Mouse (Mus musculus): ENCODE data around the gene Spef1. TPM values are rescaled to one million over a fixed set of nuclear protein-coding genes. Genes with fewer than 3 reads are reported as not detected.

Gene Spef1
- polyA plus RNA-seq, 1 experiment from 2014 or later, result 0.59 TPM

DNA sequence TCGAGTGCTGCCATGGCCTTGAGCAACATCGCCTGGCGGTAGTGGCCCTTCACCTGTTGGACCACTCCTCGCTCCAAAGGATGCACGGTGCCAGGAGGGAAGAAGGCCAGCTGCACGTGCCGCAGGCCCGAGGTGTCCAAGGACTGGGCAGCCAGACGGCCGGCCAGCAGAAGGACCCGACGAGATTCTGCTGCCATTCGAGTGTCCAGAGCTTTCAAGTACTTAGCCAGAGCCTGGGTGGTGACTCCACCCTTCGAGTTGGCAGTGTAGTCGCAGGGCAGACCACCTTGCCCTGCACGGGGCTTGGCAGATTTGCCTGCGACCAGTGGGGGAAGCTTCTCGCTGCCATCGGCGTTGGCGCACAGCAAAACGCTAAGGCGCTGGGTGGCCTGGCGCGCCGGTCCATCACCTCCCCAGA, 8.2 kb downstream of the Spef1 start:
- H3K4me2 ChIP-seq (ENCODE audit: low read depth, low read length), result peak overlapping the region; percentile 90
- peaks cover 58% of the 10 kb centered on the region for H3K4me1 ChIP-seq (ENCODE audit: insufficient read depth)
- H3K4me3 ChIP-seq (ENCODE audit: low read depth, low read length), result peak overlapping the region; percentile 58
- no peak for TF ChIP-seq CTCF (IDR thresholded peaks at IDR 0.05; ENCODE audit: low read depth)
- no peak for TF ChIP-seq EP300 (IDR thresholded peaks at IDR 0.05; ENCODE audit: low read depth)
- no peaks in the 10 kb centered on the region for H3K9me3 ChIP-seq (ENCODE audit: low read length)
- peak overlapping the region; percentile 71 for H3K9ac ChIP-seq (replicated peaks)
- no peak for DNase-seq
- ATAC-seq, result no peak
- H3K36me3 ChIP-seq (replicated peaks; ENCODE audit: insufficient read depth, low read length), result 0 out of 2 replicates have a peak, but pooled peaks cover 4% of the 10 kb centered on the region
- H3K27ac ChIP-seq (ENCODE audit: low read depth), result peak overlapping the region; percentile 88
- H3K27me3 ChIP-seq (ENCODE audit: insufficient read depth, low read length), result peaks cover under 1% of the 10 kb centered on the region; the same call in 1 of the 2 replicates
- WGBS (ENCODE audit: insufficient replicate concordance), result 37% methylated on average over 26 of the region's 26 CpGs

DNA sequence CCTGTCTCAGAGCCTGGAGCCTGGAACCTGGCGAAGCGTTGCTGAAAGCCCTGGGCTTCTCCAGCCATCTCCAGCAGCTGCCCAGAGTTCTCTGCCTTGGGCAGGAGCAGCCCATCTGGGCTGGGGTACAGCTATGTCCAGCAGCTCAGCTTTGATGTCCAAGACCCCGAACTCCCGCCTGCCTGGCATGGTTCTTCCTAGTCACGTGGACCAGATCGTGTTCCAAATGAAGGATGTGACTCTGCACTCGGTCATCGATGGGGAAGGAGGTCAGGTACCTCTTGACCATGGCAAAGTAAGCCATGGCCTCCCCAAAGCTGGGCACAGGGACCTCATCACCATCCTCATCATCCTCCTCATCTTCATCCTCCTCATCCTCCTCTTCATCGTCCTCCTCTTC, 9.2 kb downstream of the Spef1 start:
- no peak for ATAC-seq
- Histone ChIP-seq H3K4me3 (ENCODE audit: low read depth, low read length) (peak overlapping the region; percentile 58; the same call in 1 of the 2 replicates), H3K27me3 (ENCODE audit: insufficient read depth, low read length) (peaks cover 10% of the 10 kb centered on the region), H3K36me3 (replicated peaks; ENCODE audit: insufficient read depth, low read length) (0 out of 2 replicates have a peak, but pooled peaks cover 4% of the 10 kb centered on the region), H3K4me2 (ENCODE audit: low read depth, low read length) (peak overlapping the region; percentile 90), H3K27ac (ENCODE audit: low read depth) (no peak overlapping the region), H3K9me3 (ENCODE audit: low read length) (no peaks in the 10 kb centered on the region), H3K4me1 (ENCODE audit: insufficient read depth) (peaks cover 58% of the 10 kb centered on the region), H3K9ac (replicated peaks) (peak overlapping the region; percentile 45; the same call in 1 of the 2 replicates)
- DNase-seq, result no peak
- TF ChIP-seq CTCF (IDR thresholded peaks at IDR 0.05; ENCODE audit: low read depth) (no peak), EP300 (IDR thresholded peaks at IDR 0.05; ENCODE audit: low read depth) (no peak)
- WGBS (ENCODE audit: insufficient replicate concordance), result 79% methylated on average over 9 of the region's 9 CpGs

DNA sequence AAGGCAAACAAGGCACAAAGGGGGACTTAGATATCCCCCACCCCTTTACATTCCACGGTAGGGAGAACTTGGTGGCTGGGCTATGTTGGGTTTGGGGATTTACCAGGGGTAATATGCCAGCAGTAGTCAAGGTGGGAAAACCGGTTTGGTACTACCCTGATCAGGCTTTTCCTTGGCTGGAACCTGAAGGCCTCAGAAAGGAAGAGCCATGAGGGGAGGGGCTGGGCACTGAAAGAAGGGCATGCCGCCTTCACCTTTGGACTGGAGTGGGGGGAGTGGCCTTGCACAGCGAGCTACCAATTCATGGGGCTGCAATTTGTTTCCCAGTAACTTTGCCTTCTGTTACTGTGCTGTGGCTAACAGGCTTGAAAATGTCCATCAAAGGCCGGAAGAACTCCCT, 10.6 kb downstream of the Spef1 start:
- TF ChIP-seq EP300 (IDR thresholded peaks at IDR 0.05; ENCODE audit: low read depth), result no peak
- TF ChIP-seq CTCF (IDR thresholded peaks at IDR 0.05; ENCODE audit: low read depth), result no peak
- Histone ChIP-seq H3K4me3 (ENCODE audit: low read depth, low read length) (no peak overlapping the region), H3K9ac (replicated peaks) (no peak overlapping the region), H3K4me1 (ENCODE audit: insufficient read depth) (peaks cover 60% of the 10 kb centered on the region), H3K27ac (ENCODE audit: low read depth) (no peak overlapping the region), H3K36me3 (replicated peaks; ENCODE audit: insufficient read depth, low read length) (0 out of 2 replicates have a peak, but pooled peaks cover 4% of the 10 kb centered on the region), H3K4me2 (ENCODE audit: low read depth, low read length) (no peak overlapping the region), H3K27me3 (ENCODE audit: insufficient read depth, low read length) (peaks cover 24% of the 10 kb centered on the region), H3K9me3 (ENCODE audit: low read length) (no peaks in the 10 kb centered on the region)
- no peak for ATAC-seq
- no peak for DNase-seq
- 57% methylated on average over 5 of the region's 5 CpGs for WGBS (ENCODE audit: insufficient replicate concordance)

- 84% methylated on average over 1 of the region's 1 CpGs for WGBS (ENCODE audit: insufficient replicate concordance)
- no peaks in the 10 kb centered on the region for H3K9me3 ChIP-seq (ENCODE audit: low read length)
- no peak overlapping the region for H3K4me2 ChIP-seq (ENCODE audit: low read depth, low read length)
- peaks cover 30% of the 10 kb centered on the region for H3K27me3 ChIP-seq (ENCODE audit: insufficient read depth, low read length)
- no peak for ATAC-seq
- H3K9ac ChIP-seq (replicated peaks), result no peak overlapping the region
- H3K4me3 ChIP-seq (ENCODE audit: low read depth, low read length), result no peak overlapping the region
- TF ChIP-seq EP300 (IDR thresholded peaks at IDR 0.05; ENCODE audit: low read depth), result no peak
- no peak for TF ChIP-seq CTCF (IDR thresholded peaks at IDR 0.05; ENCODE audit: low read depth)
- H3K36me3 ChIP-seq (replicated peaks; ENCODE audit: insufficient read depth, low read length), result 0 out of 2 replicates have a peak, but pooled peaks cover 4% of the 10 kb centered on the region
- no peak overlapping the region for H3K27ac ChIP-seq (ENCODE audit: low read depth)
- H3K4me1 ChIP-seq (ENCODE audit: insufficient read depth), result peaks cover 65% of the 10 kb centered on the region
- no peak for DNase-seq
Observed at GRCm38 (mm10) chr2:131175945-131176309, 11.2 kb downstream of the Spef1 start.

DNA sequence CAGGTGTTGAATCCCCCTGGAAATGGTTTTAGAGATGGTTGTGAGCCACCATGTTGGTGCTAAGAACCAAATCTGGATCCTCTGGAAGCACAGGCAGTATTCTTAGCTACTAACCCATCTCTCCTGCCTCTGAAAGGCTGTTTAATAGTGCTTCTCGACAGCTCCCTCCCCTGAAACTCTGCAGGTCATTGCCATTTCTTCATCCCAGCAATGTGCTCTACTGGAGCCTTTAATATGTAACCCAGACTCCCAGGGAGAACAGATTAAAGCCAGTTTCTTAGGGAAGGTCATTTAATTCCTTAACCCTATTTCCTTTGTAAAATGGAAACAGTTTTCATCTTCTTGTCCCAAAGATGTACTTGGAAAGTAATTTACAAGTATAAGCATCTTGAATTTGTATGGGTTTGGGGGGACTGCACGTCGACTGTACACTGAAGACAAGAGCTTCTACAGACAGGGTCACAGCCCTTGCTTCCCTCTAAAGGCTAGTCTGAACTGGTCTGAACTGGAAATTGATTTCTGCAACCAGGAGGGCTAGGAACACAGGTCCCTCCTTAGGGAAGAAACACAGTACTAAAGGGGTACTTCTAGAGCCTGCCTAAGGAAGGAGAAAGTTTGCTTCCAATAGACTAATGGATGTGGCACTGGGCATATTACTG, 11.7 kb downstream of the Spef1 start:
- WGBS (ENCODE audit: insufficient replicate concordance), result 71% methylated on average over 3 of the region's 3 CpGs
- no peak overlapping the region for H3K9ac ChIP-seq (replicated peaks)
- DNase-seq, result no peak
- no peak overlapping the region for H3K4me2 ChIP-seq (ENCODE audit: low read depth, low read length)
- no peak overlapping the region for H3K27ac ChIP-seq (ENCODE audit: low read depth)
- TF ChIP-seq EP300 (IDR thresholded peaks at IDR 0.05; ENCODE audit: low read depth) (no peak), CTCF (IDR thresholded peaks at IDR 0.05; ENCODE audit: low read depth) (no peak)
- 0 out of 2 replicates have a peak, but pooled peaks cover 4% of the 10 kb centered on the region for H3K36me3 ChIP-seq (replicated peaks; ENCODE audit: insufficient read depth, low read length)
- no peaks in the 10 kb centered on the region for H3K9me3 ChIP-seq (ENCODE audit: low read length)
- H3K27me3 ChIP-seq (ENCODE audit: insufficient read depth, low read length), result peaks cover 35% of the 10 kb centered on the region
- no peak overlapping the region for H3K4me3 ChIP-seq (ENCODE audit: low read depth, low read length)
- peaks cover 62% of the 10 kb centered on the region for H3K4me1 ChIP-seq (ENCODE audit: insufficient read depth)
- no peak for ATAC-seq

DNA sequence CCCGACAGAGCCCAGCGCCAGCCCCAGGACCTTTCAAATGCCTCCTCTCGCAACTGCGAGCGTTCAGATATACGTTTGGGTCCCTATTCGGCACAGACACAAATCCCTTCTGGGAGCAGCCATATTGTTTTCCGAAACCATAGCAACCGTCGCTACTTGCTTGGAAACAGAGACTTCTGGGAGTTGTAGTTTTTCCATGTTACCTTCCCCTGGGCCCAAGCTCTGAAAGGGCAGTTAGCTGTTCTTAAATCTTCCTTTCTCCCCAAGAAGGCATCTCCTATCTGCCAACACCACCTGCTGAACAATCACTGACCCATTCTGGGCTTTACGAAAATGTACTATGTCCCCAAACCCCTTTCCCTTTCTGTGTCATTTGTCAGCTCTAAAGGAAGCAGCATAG, 12.4 kb downstream of the Spef1 start:
- Histone ChIP-seq H3K27ac (ENCODE audit: low read depth) (no peak overlapping the region), H3K4me2 (ENCODE audit: low read depth, low read length) (peak overlapping the region; percentile 72), H3K27me3 (ENCODE audit: insufficient read depth, low read length) (peaks cover 42% of the 10 kb centered on the region), H3K9ac (replicated peaks) (no peak overlapping the region), H3K4me1 (ENCODE audit: insufficient read depth) (peaks cover 58% of the 10 kb centered on the region), H3K4me3 (ENCODE audit: low read depth, low read length) (peak overlapping the region; percentile 33), H3K36me3 (replicated peaks; ENCODE audit: insufficient read depth, low read length) (0 out of 2 replicates have a peak, but pooled peaks cover 4% of the 10 kb centered on the region), H3K9me3 (ENCODE audit: low read length) (no peaks in the 10 kb centered on the region)
- 4% methylated on average over 11 of the region's 11 CpGs for WGBS (ENCODE audit: insufficient replicate concordance)
- TF ChIP-seq EP300 (IDR thresholded peaks at IDR 0.05; ENCODE audit: low read depth) (no peak), CTCF (IDR thresholded peaks at IDR 0.05; ENCODE audit: low read depth) (no peak)
- ATAC-seq (peak; percentile 22), DNase-seq (peak; percentile 52)

Data from liver, postnatal 0 days (tissue).